ENCODE assay signal across 8 mouse cellular contexts in genomic region chr11:58096821-58097620, GRCm38 (mm10). TPM values are rescaled to one million over a fixed set of nuclear protein-coding genes. Genes with fewer than 3 reads are reported as not detected.
A peak's percentile ranks its signal among the peaks of the same experiment; 100 is the strongest.
DNase-seq lines count a peak whose midpoint lies in the region; ATAC-seq and TF ChIP-seq lines count a peak whose summit lies in the region.

No protein-coding gene starts in this region.

- no peaks in the 10 kb centered on the region for H3K27me3 ChIP-seq in E14TG2a.4 (ENCODE audit: insufficient read depth, low read length)
- H3K27me3 ChIP-seq in embryonic facial prominence, embryonic 15.5 days, result no peaks in the 10 kb centered on the region
- no peaks in the 10 kb centered on the region for H3K27me3 ChIP-seq in intestine, embryonic 16.5 days (replicated peaks; ENCODE audit: control insufficient read depth, insufficient read depth, low read length)
- peaks cover 37% of the 10 kb centered on the region for H3K27me3 ChIP-seq in neural tube, embryonic 13.5 days

- H3K36me3 ChIP-seq in E14TG2a.4 (ENCODE audit: insufficient read depth, low read length), result no peaks in the 10 kb centered on the region
- H3K36me3 ChIP-seq in embryonic facial prominence, embryonic 15.5 days, result no peaks in the 10 kb centered on the region
- H3K36me3 ChIP-seq in intestine, embryonic 16.5 days (ENCODE audit: control insufficient read depth, insufficient read depth, low read length), result no peaks in the 10 kb centered on the region
- H3K36me3 ChIP-seq in neural tube, embryonic 13.5 days, result no peaks in the 10 kb centered on the region

- peak; percentile 47 for ATAC-seq in frontal cortex, adult (ENCODE audit: low TSS enrichment)
- ATAC-seq in embryonic facial prominence, embryonic 15.5 days (ENCODE audit: insufficient number of reproducible peaks, low FRiP score, low TSS enrichment, low read depth), result no peak
- ATAC-seq in intestine, embryonic 16.5 days, result 0 out of 2 replicates have a peak, but pooled peaks have one; percentile 11
- ATAC-seq in neural tube, embryonic 13.5 days (ENCODE audit: low read depth), result no peak

- peak overlapping the region; percentile 65 for H3K4me2 ChIP-seq in embryonic facial prominence, embryonic 15.5 days (replicated peaks)
- peak overlapping the region; percentile 90 for H3K4me2 ChIP-seq in intestine, embryonic 16.5 days (ENCODE audit: low read depth, low read length)
- H3K4me2 ChIP-seq in neural tube, embryonic 13.5 days, result peak overlapping the region; percentile 61

- WGBS in embryonic facial prominence, embryonic 15.5 days, result 40% methylated on average over 20 of the region's 20 CpGs
- WGBS in intestine, embryonic 16.5 days, result 56% methylated on average over 20 of the region's 20 CpGs
- 55% methylated on average over 20 of the region's 20 CpGs for WGBS in neural tube, embryonic 13.5 days

- H3K4me3 ChIP-seq in E14TG2a.4 (replicated peaks; ENCODE audit: low read length), result peak overlapping the region; percentile 71
- peak overlapping the region; percentile 40 for H3K4me3 ChIP-seq in embryonic facial prominence, embryonic 15.5 days (replicated peaks)
- peak overlapping the region; percentile 46 for H3K4me3 ChIP-seq in intestine, embryonic 16.5 days (ENCODE audit: low read length)
- peak overlapping the region; percentile 32; the same call in 1 of the 2 replicates for H3K4me3 ChIP-seq in neural tube, embryonic 13.5 days

- no peak for DNase-seq in frontal cortex, postnatal 10 days (ENCODE audit: low spot score in 2 of 2)
- no peak for DNase-seq in layer of hippocampus, adult 18-20 months (ENCODE audit: low spot score in 2 of 2)
- DNase-seq in right cerebral cortex, postnatal 25 days, result no peak

- H3K9me3 ChIP-seq in E14TG2a.4 (ENCODE audit: low read length), result no peaks in the 10 kb centered on the region
- no peaks in the 10 kb centered on the region for H3K9me3 ChIP-seq in embryonic facial prominence, embryonic 15.5 days (replicated peaks)
- H3K9me3 ChIP-seq in intestine, embryonic 16.5 days (ENCODE audit: control insufficient read depth, low read length), result no peaks in the 10 kb centered on the region
- no peaks in the 10 kb centered on the region for H3K9me3 ChIP-seq in neural tube, embryonic 13.5 days

- no peak for TF ChIP-seq CTCF in E14TG2a.4 (conservative IDR thresholded peaks at IDR 0.05; ENCODE audit: low read length)

- H3K9ac ChIP-seq in embryonic facial prominence, embryonic 15.5 days, result no peak overlapping the region
- H3K9ac ChIP-seq in intestine, embryonic 16.5 days (ENCODE audit: low read depth, low read length), result no peak overlapping the region
- no peak overlapping the region for H3K9ac ChIP-seq in neural tube, embryonic 13.5 days

- H3K4me1 ChIP-seq in E14TG2a.4 (replicated peaks; ENCODE audit: low read depth, low read length), result peaks cover 44% of the 10 kb centered on the region
- 0 out of 2 replicates have a peak, but pooled peaks cover 10% of the 10 kb centered on the region for H3K4me1 ChIP-seq in embryonic facial prominence, embryonic 15.5 days
- H3K4me1 ChIP-seq in intestine, embryonic 16.5 days (ENCODE audit: control insufficient read depth, insufficient read depth, low read length), result peaks cover 6% of the 10 kb centered on the region; the same call in 1 of the 2 replicates
- peaks cover 15% of the 10 kb centered on the region; the same call in 1 of the 2 replicates for H3K4me1 ChIP-seq in neural tube, embryonic 13.5 days (replicated peaks)

- no peak overlapping the region for H3K27ac ChIP-seq in embryonic facial prominence, embryonic 15.5 days (replicated peaks)
- H3K27ac ChIP-seq in intestine, embryonic 16.5 days (ENCODE audit: low read length), result no peak overlapping the region
- no peak overlapping the region for H3K27ac ChIP-seq in neural tube, embryonic 13.5 days (replicated peaks)

RNA-seq across cellular contexts. Expression of gene Gm12248, which starts 4.1 kb away (rescaled TPM):
- 0.14 TPM in 1 of 2 replicates, not detected in the other for polyA plus RNA-seq in embryonic facial prominence, embryonic 15.5 days (2015; fragmentation: Nextera tagmentation; extraction: Ambion mirVana)
- not detected in 2 replicates for polyA plus RNA-seq in intestine, embryonic 16.5 days (2015; fragmentation: Nextera tagmentation; extraction: Ambion mirVana)
- not detected in 2 replicates for polyA plus RNA-seq in neural tube, embryonic 13.5 days (2015; fragmentation: Nextera tagmentation; extraction: Ambion mirVana)
- total RNA-seq in layer of hippocampus, adult 18-20 months (2021), result not detected

RNA-seq across cellular contexts. Expression of gene Cnot8, which starts 6.9 kb away (rescaled TPM):
- polyA plus RNA-seq in embryonic facial prominence, embryonic 15.5 days (2015; fragmentation: Nextera tagmentation; extraction: Ambion mirVana), result 96.3 and 97.5 TPM in 2 replicates
- 70.7 and 71.1 TPM in 2 replicates for polyA plus RNA-seq in intestine, embryonic 16.5 days (2015; fragmentation: Nextera tagmentation; extraction: Ambion mirVana)
- 107 and 115 TPM in 2 replicates for polyA plus RNA-seq in neural tube, embryonic 13.5 days (2015; fragmentation: Nextera tagmentation; extraction: Ambion mirVana)
- 10 to 100 TPM; 54.9 to 55.5 TPM for total RNA-seq in layer of hippocampus, adult 18-20 months (2021)

Comparison
In these comparisons a context has a peak if more than half of its experiments do, and no peak if none do; other contexts are left out.
1. ATAC-seq: peak in frontal cortex, adult (single experiment) and intestine, embryonic 16.5 days (single experiment); none in embryonic facial prominence, embryonic 15.5 days (single experiment) and neural tube, embryonic 13.5 days (single experiment).
2. Peak in every context shown above with its lines, with median percentiles within 50 percentile points of each other: H3K4me3 ChIP-seq and H3K4me2 ChIP-seq.